Mouse (Mus musculus) E14TG2a.4 (cell line): ENCODE measurements at regions not wholly inside any gene's neighbourhood (a gene's known extent, or its start where the extent isn't known, plus 50 kb on each side); places are given as distances from the start of the nearest gene placed in this dataset.

Source experiments
- CTCF ChIP-seq: conservative IDR thresholded peaks from 2 replicates; pipeline ENCODE4 v1.5.1; 2014; ENCODE audit warnings: low read length
- NANOG ChIP-seq: IDR thresholded peaks from 2 replicates; pipeline ENCODE4 v1.6.1; 2014; ENCODE audit warnings: borderline replicate concordance, low read length, mixed read lengths
- POU5F1 ChIP-seq: IDR thresholded peaks from 2 replicates; pipeline ENCODE4 v1.6.1; 2014; ENCODE audit warnings: low read length, borderline replicate concordance

DNA sequence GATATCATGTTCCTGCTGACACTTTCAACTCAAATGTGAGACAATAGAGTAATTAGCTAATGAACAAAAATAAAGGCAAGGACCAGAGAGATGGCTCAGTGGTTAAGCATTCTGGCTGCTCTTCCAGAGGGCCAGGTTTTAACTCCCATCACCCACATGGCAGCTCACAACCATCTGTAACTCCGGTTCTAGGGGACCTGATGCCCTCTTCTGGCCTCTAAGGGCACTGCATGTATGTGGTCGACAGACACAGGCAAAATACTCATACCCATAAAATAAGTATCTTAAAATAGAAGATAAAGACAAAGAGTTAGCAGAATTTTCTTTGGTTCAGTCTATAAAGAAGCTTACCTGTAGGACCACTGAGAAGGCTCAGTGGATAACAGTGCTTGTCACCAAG, 80.3 kb upstream of the Gm14444 start:
- TF ChIP-seq CTCF (peak; percentile 77), POU5F1 (no peak), NANOG (no peak)
